Mouse (Mus musculus) hindbrain, embryonic 10.5 days (tissue): ENCODE data around the gene Fam117a. TPM values are rescaled to one million over a fixed set of nuclear protein-coding genes. Genes with fewer than 3 reads are reported as not detected.

ENCODE experiments used
- DNase-seq: peaks from one replicate; pipeline ENCODE4 v3.0.0-alpha.2; 2017; ENCODE audit warnings: low spot score
- H3K27ac ChIP-seq: fragments of 300-500 bp; sonication (generic); 2 replicates; pipeline ENCODE4 v1.5.1; 2016; ENCODE audit warnings: mild to moderate bottlenecking, moderate library complexity
- H3K27me3 ChIP-seq: fragments of 300-500 bp; sonication (generic); 2 replicates; pipeline ENCODE4 v1.6.1; 2016; ENCODE audit warnings: mild to moderate bottlenecking; ENCODE audit not compliant: poor library complexity, insufficient read depth, severe bottlenecking
- H3K36me3 ChIP-seq: fragments of 300-500 bp; sonication (generic); 2 replicates; pipeline ENCODE4 v1.6.1; 2016; ENCODE audit warnings: mild to moderate bottlenecking, moderate library complexity
- H3K4me1 ChIP-seq: fragments of 300-500 bp; sonication (generic); replicated peaks from 2 replicates; pipeline ENCODE4 v1.6.1; 2016; ENCODE audit warnings: mild to moderate bottlenecking
- H3K4me3 ChIP-seq: fragments of 300-500 bp; sonication (generic); 2 replicates; pipeline ENCODE4 v1.5.1; 2016; ENCODE audit warnings: mild to moderate bottlenecking, moderate library complexity
- H3K9me3 ChIP-seq: fragments of 300-500 bp; sonication (generic); 2 replicates; pipeline ENCODE4 v1.6.1; 2016; ENCODE audit warnings: mild to moderate bottlenecking, moderate library complexity
- WGBS: fragments of 180-500 bp; shearing (Covaris S2); methylation state at CpG from one replicate; pipeline ENCODE4 v1.1.7; 2016; 5-methylcytosine and 5-hydroxymethylcytosine counted together
- polyA plus RNA-seq: library from polyadenylated mRNA; unstranded; fragments of >200 nt; fragmentation: Nextera tagmentation; extraction: Ambion mirVana; gene quantifications from 2 replicates; pipeline ENCODE4 v1.2.1, GENCODE M21; 2016

The Fam117a gene
- 10.8 and 11.0 TPM in 2 replicates for polyA plus RNA-seq

GRCm38 (mm10) chr11:95336568-95337128 is at the start of gene Fam117a:
TSS of gene Fam117a (plus strand) at chr11:95337018.
- Histone ChIP-seq H3K27me3 (peaks cover 15% of the 10 kb centered on the region), H3K4me3 (peak within 1 kb of the TSS; percentile 76), H3K27ac (peak within 1 kb of the TSS; percentile 88), H3K4me1 (peaks cover 49% of the 10 kb centered on the region), H3K9me3 (no peaks in the 10 kb centered on the region), H3K36me3 (no peaks in the 10 kb centered on the region)
- peak; percentile 89 for DNase-seq
- WGBS: 1% methylated on average over 27 of the region's 27 CpGs

GRCm38 (mm10) chr11:95291998-95292397 is 44.8 kb upstream of the Fam117a start:
- 82% methylated on average over 4 of the region's 4 CpGs for WGBS
- H3K4me3 ChIP-seq: no peak overlapping the region
- H3K9me3 ChIP-seq: no peaks in the 10 kb centered on the region
- H3K36me3 ChIP-seq: peaks cover 93% of the 10 kb centered on the region
- no peak for DNase-seq
- H3K27ac ChIP-seq: no peak overlapping the region
- no peaks in the 10 kb centered on the region for H3K27me3 ChIP-seq
- H3K4me1 ChIP-seq: no peaks in the 10 kb centered on the region

- Histone ChIP-seq H3K4me3 (no peak overlapping the region), H3K27ac (no peak overlapping the region), H3K9me3 (no peaks in the 10 kb centered on the region), H3K27me3 (no peaks in the 10 kb centered on the region), H3K4me1 (no peaks in the 10 kb centered on the region), H3K36me3 (peaks cover 93% of the 10 kb centered on the region)
- 91% methylated on average over 8 of the region's 8 CpGs for WGBS
- no peak for DNase-seq
Measured at GRCm38 (mm10) chr11:95293017-95293624, 43.7 kb upstream of the Fam117a start.

GRCm38 (mm10) chr11:95295736-95296135 is 41.1 kb upstream of the Fam117a start:
- Histone ChIP-seq H3K27me3 (no peaks in the 10 kb centered on the region), H3K27ac (no peak overlapping the region), H3K9me3 (no peaks in the 10 kb centered on the region), H3K36me3 (peaks cover 93% of the 10 kb centered on the region), H3K4me1 (no peaks in the 10 kb centered on the region), H3K4me3 (no peak overlapping the region)
- 94% methylated on average over 13 of the region's 13 CpGs for WGBS
- DNase-seq: no peak

- peaks cover 93% of the 10 kb centered on the region for H3K36me3 ChIP-seq
- 25% methylated on average over 2 of the region's 2 CpGs for WGBS
- peak; percentile 25 for DNase-seq
- H3K27ac ChIP-seq: no peak overlapping the region
- H3K27me3 ChIP-seq: no peaks in the 10 kb centered on the region
- no peaks in the 10 kb centered on the region for H3K4me1 ChIP-seq
- H3K4me3 ChIP-seq: no peak overlapping the region
- no peaks in the 10 kb centered on the region for H3K9me3 ChIP-seq
Measured at GRCm38 (mm10) chr11:95298146-95298545, 38.7 kb upstream of the Fam117a start.

- 95% methylated on average over 12 of the region's 12 CpGs for WGBS
- Histone ChIP-seq H3K9me3 (no peaks in the 10 kb centered on the region), H3K27ac (no peak overlapping the region), H3K4me3 (no peak overlapping the region), H3K27me3 (no peaks in the 10 kb centered on the region), H3K36me3 (peaks cover 93% of the 10 kb centered on the region), H3K4me1 (no peaks in the 10 kb centered on the region)
- DNase-seq: no peak
Measured at GRCm38 (mm10) chr11:95299886-95300285, 36.9 kb upstream of the Fam117a start.

GRCm38 (mm10) chr11:95301772-95302171 is 35.0 kb upstream of the Fam117a start:
- Histone ChIP-seq H3K9me3 (no peaks in the 10 kb centered on the region), H3K36me3 (peaks cover 98% of the 10 kb centered on the region), H3K4me3 (no peak overlapping the region), H3K27ac (no peak overlapping the region), H3K4me1 (no peaks in the 10 kb centered on the region), H3K27me3 (no peaks in the 10 kb centered on the region)
- no peak for DNase-seq
- 95% methylated on average over 3 of the region's 3 CpGs for WGBS

- peaks cover 64% of the 10 kb centered on the region for H3K36me3 ChIP-seq
- WGBS: 92% methylated on average over 7 of the region's 7 CpGs
Measured at GRCm38 (mm10) chr11:95305600-95305999, 31.2 kb upstream of the Fam117a start.

GRCm38 (mm10) chr11:95307526-95307925 is 29.3 kb upstream of the Fam117a start:
- no peak overlapping the region for H3K4me3 ChIP-seq
- peaks cover 29% of the 10 kb centered on the region for H3K4me1 ChIP-seq
- no peaks in the 10 kb centered on the region for H3K27me3 ChIP-seq
- DNase-seq: no peak
- no peaks in the 10 kb centered on the region for H3K9me3 ChIP-seq
- peaks cover 45% of the 10 kb centered on the region for H3K36me3 ChIP-seq
- H3K27ac ChIP-seq: no peak overlapping the region
- WGBS: 83% methylated on average over 8 of the region's 8 CpGs

More at GRCm38 (mm10) chr11:95305600-95305999, 31.2 kb upstream of the Fam117a start:
- no peak overlapping the region for H3K4me3 ChIP-seq
- no peak for DNase-seq
- no peaks in the 10 kb centered on the region for H3K27me3 ChIP-seq
- peaks cover 15% of the 10 kb centered on the region for H3K4me1 ChIP-seq
- H3K9me3 ChIP-seq: no peaks in the 10 kb centered on the region
- H3K27ac ChIP-seq: no peak overlapping the region

- Histone ChIP-seq H3K9me3 (no peaks in the 10 kb centered on the region), H3K4me1 (peaks cover 29% of the 10 kb centered on the region), H3K4me3 (peak overlapping the region; percentile 86), H3K27me3 (no peaks in the 10 kb centered on the region), H3K27ac (peak overlapping the region; percentile 98), H3K36me3 (peaks cover 24% of the 10 kb centered on the region)
- DNase-seq: peak; percentile 95
- WGBS: under 1% methylated on average over 37 of the region's 37 CpGs
Measured at GRCm38 (mm10) chr11:95309510-95310006, 27.3 kb upstream of the Fam117a start.

GRCm38 (mm10) chr11:95310007-95310647 is 26.7 kb upstream of the Fam117a start, which contains the start of gene Kat7:
TSS of gene Kat7 (minus strand) at chr11:95310246.
- Histone ChIP-seq H3K27me3 (no peaks in the 10 kb centered on the region), H3K9me3 (no peaks in the 10 kb centered on the region), H3K4me3 (peak within 1 kb of the TSS; percentile 86), H3K36me3 (peaks cover 19% of the 10 kb centered on the region), H3K4me1 (peaks cover 29% of the 10 kb centered on the region), H3K27ac (peak within 1 kb of the TSS; percentile 98)
- DNase-seq: peak; percentile 97
- under 1% methylated on average over 42 of the region's 42 CpGs for WGBS

GRCm38 (mm10) chr11:95310648-95311424 is 26.0 kb upstream of the Fam117a start:
- Histone ChIP-seq H3K27ac (peak overlapping the region; percentile 98), H3K4me3 (peak overlapping the region; percentile 86), H3K27me3 (no peaks in the 10 kb centered on the region), H3K9me3 (no peaks in the 10 kb centered on the region), H3K4me1 (peaks cover 29% of the 10 kb centered on the region), H3K36me3 (peaks cover 11% of the 10 kb centered on the region)
- WGBS: 4% methylated on average over 17 of the region's 17 CpGs
- no peak for DNase-seq
